ENCODE assay signal across 8 mouse cellular contexts in genomic region chr13:51594656-51595311, GRCm38 (mm10). TPM values are rescaled to one million over a fixed set of nuclear protein-coding genes. Genes with fewer than 3 reads are reported as not detected.
DNase-seq lines count a peak whose midpoint lies in the region; ATAC-seq and TF ChIP-seq lines count a peak whose summit lies in the region.

No protein-coding gene starts in this region.

- peaks cover 5% of the 10 kb centered on the region for H3K27me3 ChIP-seq in E14TG2a.4 (ENCODE audit: insufficient read depth, low read length)
- no peaks in the 10 kb centered on the region; the same call in 1 of the 2 replicates for H3K27me3 ChIP-seq in forebrain, embryonic 14.5 days (replicated peaks; ENCODE audit: control insufficient read depth, insufficient read depth, low read length)
- no peaks in the 10 kb centered on the region for H3K27me3 ChIP-seq in midbrain, embryonic 16.5 days (ENCODE audit: control insufficient read depth, insufficient read depth, low read depth, low read length)

- no peaks in the 10 kb centered on the region for H3K36me3 ChIP-seq in E14TG2a.4 (ENCODE audit: insufficient read depth, low read length)
- no peaks in the 10 kb centered on the region for H3K36me3 ChIP-seq in forebrain, embryonic 14.5 days (ENCODE audit: control insufficient read depth, insufficient read depth, low read length)
- H3K36me3 ChIP-seq in midbrain, embryonic 16.5 days (ENCODE audit: control insufficient read depth, insufficient read depth, low read length), result no peaks in the 10 kb centered on the region

- peak overlapping the region; percentile 3; the same call in 1 of the 2 replicates for H3K27ac ChIP-seq in gastrocnemius, adult 2 months
- no peak overlapping the region for H3K27ac ChIP-seq in forebrain, embryonic 14.5 days (ENCODE audit: low read depth, low read length)
- H3K27ac ChIP-seq in midbrain, embryonic 16.5 days (ENCODE audit: low read length), result no peak overlapping the region

- peak overlapping the region; percentile 96 for H3K4me2 ChIP-seq in forebrain, embryonic 14.5 days (ENCODE audit: low read length)
- H3K4me2 ChIP-seq in midbrain, embryonic 16.5 days (ENCODE audit: low read length), result peak overlapping the region; percentile 98

- peak; percentile 22 for DNase-seq in gastrocnemius, adult 2 months
- DNase-seq in gastrocnemius, postnatal 10 days, result no peak
- peak; percentile 48 for DNase-seq in forebrain, embryonic 14.5 days (ENCODE audit: low spot score)
- peak; percentile 48 to 64 for DNase-seq in layer of hippocampus, postnatal 10 days (ENCODE audit: low spot score in 2 of 2)
- no peak for DNase-seq in spleen, adult 18-20 months

- no peak for TF ChIP-seq CTCF in gastrocnemius, adult 2 months (IDR thresholded peaks at IDR 0.05)
- no peak for TF ChIP-seq CTCF in E14TG2a.4 (conservative IDR thresholded peaks at IDR 0.05; ENCODE audit: low read length)

- peaks cover 9% of the 10 kb centered on the region for H3K9me3 ChIP-seq in E14TG2a.4 (ENCODE audit: low read length)
- no peaks in the 10 kb centered on the region for H3K9me3 ChIP-seq in forebrain, embryonic 14.5 days (replicated peaks; ENCODE audit: control insufficient read depth, low read length)
- H3K9me3 ChIP-seq in midbrain, embryonic 16.5 days (replicated peaks; ENCODE audit: control insufficient read depth, low read length, poor library complexity, severe bottlenecking), result no peaks in the 10 kb centered on the region

- peaks cover 21% of the 10 kb centered on the region for H3K4me1 ChIP-seq in E14TG2a.4 (replicated peaks; ENCODE audit: low read depth, low read length)
- peaks cover 4% of the 10 kb centered on the region for H3K4me1 ChIP-seq in forebrain, embryonic 14.5 days (ENCODE audit: control insufficient read depth, insufficient read depth, low read length)
- no peaks in the 10 kb centered on the region for H3K4me1 ChIP-seq in midbrain, embryonic 16.5 days (ENCODE audit: control insufficient read depth, insufficient read depth, low read length)

- peak overlapping the region; percentile 60 for H3K4me3 ChIP-seq in gastrocnemius, adult 2 months
- H3K4me3 ChIP-seq in E14TG2a.4 (replicated peaks; ENCODE audit: low read length), result peak overlapping the region; percentile 80
- peak overlapping the region; percentile 42 for H3K4me3 ChIP-seq in forebrain, embryonic 14.5 days (ENCODE audit: low read depth, low read length)
- H3K4me3 ChIP-seq in midbrain, embryonic 16.5 days (ENCODE audit: low read depth, low read length), result peak overlapping the region; percentile 59

- peak; percentile 79 for ATAC-seq in forebrain, embryonic 14.5 days
- ATAC-seq in midbrain, embryonic 16.5 days, result peak; percentile 88
- ATAC-seq in erythroblast, adult 5-6 weeks (replicated peaks; ENCODE audit: low FRiP score, poor library complexity, severe bottlenecking), result no peak

- H3K9ac ChIP-seq in forebrain, embryonic 14.5 days (ENCODE audit: low read length), result peak overlapping the region; percentile 60
- H3K9ac ChIP-seq in midbrain, embryonic 16.5 days (ENCODE audit: low read depth, low read length), result peak overlapping the region; percentile 74

- WGBS in forebrain, embryonic 14.5 days, result under 1% methylated on average over 36 of the region's 36 CpGs
- WGBS in midbrain, embryonic 16.5 days, result under 1% methylated on average over 36 of the region's 36 CpGs

- intact Hi-C loops in gastrocnemius, adult 2 months (cut with DNase I), result no loop called here

RNA-seq across cellular contexts. Expression of gene Shc3, which starts 25.6 kb away (rescaled TPM):
- 1 to 10 TPM in 1 of 2 experiments, under 1 TPM in 1; 0.59 to 1.4 TPM for total RNA-seq in gastrocnemius, adult 2 months (2021)
- total RNA-seq in gastrocnemius, postnatal 10 days (2021), result 1 to 10 TPM; 3.0 to 4.1 TPM
- 4.3 and 5.4 TPM in 2 replicates for polyA plus RNA-seq in forebrain, embryonic 14.5 days (2014; fragmentation: Nextera tagmentation; extraction: Ambion mirVana)
- total RNA-seq in layer of hippocampus, postnatal 10 days (2021), result 100 to 1,000 TPM; 204 to 206 TPM
- polyA plus RNA-seq in midbrain, embryonic 16.5 days (2015; fragmentation: Nextera tagmentation; extraction: Ambion mirVana), result 7.2 and 8.3 TPM in 2 replicates
- total RNA-seq in erythroblast, adult 5-6 weeks (2015; ENCODE audit: low replicate concordance), result not detected in 2 replicates
- total RNA-seq in erythroblast, adult 5-6 weeks (2017; ENCODE audit: low replicate concordance), result not detected in 2 replicates

RNA-seq across cellular contexts. Expression of gene Cks2, which starts 50.2 kb away (rescaled TPM):
- total RNA-seq in gastrocnemius, adult 2 months (2021), result not detected
- total RNA-seq in gastrocnemius, postnatal 10 days (2021), result 10 to 100 TPM; 14.5 to 17.7 TPM
- 147 and 215 TPM in 2 replicates for polyA plus RNA-seq in forebrain, embryonic 14.5 days (2014; fragmentation: Nextera tagmentation; extraction: Ambion mirVana)
- 1 to 10 TPM; 6.4 to 7.7 TPM for total RNA-seq in layer of hippocampus, postnatal 10 days (2021)
- 26.3 and 35.8 TPM in 2 replicates for polyA plus RNA-seq in midbrain, embryonic 16.5 days (2015; fragmentation: Nextera tagmentation; extraction: Ambion mirVana)
- 133 and 189 TPM in 2 replicates for total RNA-seq in erythroblast, adult 5-6 weeks (2015; ENCODE audit: low replicate concordance)
- total RNA-seq in erythroblast, adult 5-6 weeks (2017; ENCODE audit: low replicate concordance), result 54.9 and 108 TPM in 2 replicates

RNA-seq across cellular contexts. Expression of gene Secisbp2, which starts 56.7 kb away (rescaled TPM):
- total RNA-seq in gastrocnemius, adult 2 months (2021), result 10 to 100 TPM; 11.1 to 11.7 TPM
- 10 to 100 TPM in 1 of 2 experiments, 1 to 10 TPM in 1; 9.8 to 14.0 TPM for total RNA-seq in gastrocnemius, postnatal 10 days (2021)
- polyA plus RNA-seq in forebrain, embryonic 14.5 days (2014; fragmentation: Nextera tagmentation; extraction: Ambion mirVana), result 28.5 and 29.5 TPM in 2 replicates
- 10 to 100 TPM; 16.8 to 18.0 TPM for total RNA-seq in layer of hippocampus, postnatal 10 days (2021)
- polyA plus RNA-seq in midbrain, embryonic 16.5 days (2015; fragmentation: Nextera tagmentation; extraction: Ambion mirVana), result 29.4 and 33.6 TPM in 2 replicates
- 1.3 and 6.1 TPM in 2 replicates for total RNA-seq in erythroblast, adult 5-6 weeks (2015; ENCODE audit: low replicate concordance)
- 6.4 and 13.8 TPM in 2 replicates for total RNA-seq in erythroblast, adult 5-6 weeks (2017; ENCODE audit: low replicate concordance)

Comparison
In these comparisons a context has a peak if more than half of its experiments do, and no peak if none do; other contexts are left out.
1. DNase-seq: peak in gastrocnemius, adult 2 months (single experiment), forebrain, embryonic 14.5 days (single experiment) and layer of hippocampus, postnatal 10 days (2 of 2); none in gastrocnemius, postnatal 10 days (single experiment) and spleen, adult 18-20 months (0 of 2).
2. RNA of gene Cks2, which starts 50.2 kb away (total RNA-seq): 54.9 to 189 TPM in erythroblast, adult 5-6 weeks, 14.5 to 17.7 TPM in gastrocnemius, postnatal 10 days and 6.4 to 7.7 TPM in layer of hippocampus, postnatal 10 days; not detected in gastrocnemius, adult 2 months; every median in the first group is over 4 times any median in the second.
3. RNA of gene Shc3, which starts 25.6 kb away (total RNA-seq): 204 to 206 TPM in layer of hippocampus, postnatal 10 days; 3.0 to 4.1 TPM in gastrocnemius, postnatal 10 days, 0.59 to 1.4 TPM in gastrocnemius, adult 2 months and not detected in erythroblast, adult 5-6 weeks; every median in the first group is over 10 times any median in the second.
4. Peak in every context shown above with its lines, with median percentiles within 50 percentile points of each other: H3K4me3 ChIP-seq.